Mouse (Mus musculus) left cerebral cortex, postnatal 25 days (tissue): Measurements from ENCODE around the gene Pfn2. TPM values are rescaled to one million over a fixed set of nuclear protein-coding genes. Genes with fewer than 3 reads are reported as not detected.
"Not testable (repeated sequence)": the region's sequence is repeated elsewhere in the genome, so short reads cannot be mapped to it uniquely, and the experiment has no call there.

Experiments used
- DNase-seq, 2 experiments: peaks; one replicate each; pipeline ENCODE4 v3.0.0; 2022; ENCODE audit warnings: low spot score in 2 of 2, mixed read lengths in 1 of 2
- intact Hi-C: fragments of 180-260 bp; cut with DNase I; formaldehyde crosslinking; loops from one replicate; pipeline ENCODE4 v1.15.1; 2025
- total RNA-seq, 2 experiments: library from RNA; stranded (reverse); gene quantifications; 2 replicates each; pipeline ENCODE4 v1.2.3; 2021

Gene Pfn2
- 100 to 1,000 TPM; 496 to 526 TPM for total RNA-seq

DNA sequence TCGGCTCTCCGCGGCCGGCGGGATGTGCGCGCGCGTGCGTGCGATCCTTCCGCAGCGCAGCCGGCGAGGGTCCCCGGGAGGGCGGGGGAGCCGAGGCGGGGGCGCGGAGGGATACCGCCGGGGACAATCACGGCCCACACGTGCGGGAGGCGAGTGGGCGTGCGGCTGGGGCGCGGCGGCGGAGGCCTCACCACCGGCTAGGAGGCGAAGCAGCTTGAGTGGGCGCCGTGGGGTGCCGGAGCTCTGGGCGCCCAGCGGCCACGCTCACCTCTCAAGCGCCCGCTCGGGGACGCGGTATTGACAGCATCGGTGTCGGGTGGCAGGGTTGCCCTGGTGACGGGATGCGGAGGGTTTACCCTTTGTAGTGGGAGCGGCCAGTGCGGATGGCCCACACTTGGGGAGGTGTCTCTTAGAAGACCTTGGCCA, at the start of gene Pfn2:
Gene Pfn2, minus strand, starts transcription at position 320 of the 426 bp plus-strand sequence.
- intact Hi-C loops = loop anchor here (1.0 to 10.0 kb wide), 8 partner anchors 35 to 647 kb away; partner anchors contain the start of gene Tsc22d2
- DNase-seq = peak; percentile 76 to 84

DNA sequence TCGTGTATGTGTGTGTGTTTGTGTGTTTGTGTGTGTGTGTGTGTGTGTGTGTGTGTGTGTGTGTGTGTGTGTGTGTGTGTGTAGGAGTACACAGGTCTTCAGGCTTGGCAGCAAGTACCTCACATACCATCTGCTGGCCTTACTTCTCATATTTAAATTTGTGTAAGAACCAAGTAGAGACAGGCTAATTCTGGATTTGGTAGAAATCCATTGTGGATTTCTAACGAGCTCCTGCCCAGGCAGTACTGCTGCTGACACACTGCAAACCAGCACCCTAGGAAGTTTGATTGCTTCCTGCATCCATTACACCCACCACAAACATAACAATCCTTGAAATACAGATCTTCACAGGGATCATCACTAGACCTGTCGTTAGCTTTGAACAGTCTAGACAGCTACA, 35.1 kb upstream of the Pfn2 start:
- intact Hi-C loops = loop anchor here (2.0 to 5.0 kb wide), 4 partner anchors 36 to 208 kb away; no protein-coding TSS in a partner anchor
- peak; percentile 30 to 84 for DNase-seq

DNA sequence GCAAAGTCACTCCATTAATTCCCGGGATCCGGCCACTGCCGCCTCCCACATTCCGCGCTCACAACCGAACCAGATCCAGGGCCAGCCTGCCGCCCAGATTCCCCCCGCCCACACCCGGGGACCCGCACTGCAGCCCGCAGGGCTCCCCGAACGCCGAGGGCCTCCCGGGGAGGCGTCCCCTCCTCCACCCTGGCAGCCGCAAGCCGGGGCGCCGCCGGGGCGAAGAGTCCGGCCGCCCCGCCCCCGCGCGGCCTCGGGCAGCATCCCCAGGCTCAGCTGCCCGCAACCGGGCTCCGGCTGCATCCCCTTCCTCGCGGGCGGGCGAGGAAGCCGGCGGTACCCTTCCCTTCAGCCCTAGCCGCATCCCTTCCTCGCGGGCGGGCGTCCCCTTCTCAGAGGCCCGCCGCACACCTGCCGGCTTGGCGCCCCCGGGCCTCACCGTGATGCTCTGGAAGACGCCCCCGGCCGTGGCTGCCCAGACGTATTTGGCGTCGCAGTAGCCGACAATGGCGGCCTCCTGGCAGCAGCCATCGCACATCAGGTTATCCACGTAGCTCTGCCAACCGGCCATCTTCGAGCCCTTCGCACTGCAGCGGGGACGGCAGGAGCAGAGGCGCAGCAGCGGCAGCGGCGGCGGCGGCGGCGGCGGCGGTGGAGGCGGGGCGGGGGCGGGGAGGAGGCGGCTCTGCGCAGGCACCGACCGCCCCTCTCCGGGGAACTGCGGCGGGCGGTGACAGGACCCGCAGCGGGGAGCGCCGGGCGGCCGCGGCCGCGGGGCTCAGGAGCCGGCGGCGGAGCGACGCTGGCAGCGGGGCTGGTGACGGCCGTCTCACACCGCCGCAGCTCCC, 743 bp downstream of the Pfn2 start:
- intact Hi-C loops = loop anchor here (1.0 to 10.0 kb wide), 9 partner anchors 36 to 648 kb away; partner anchors contain the start of gene Tsc22d2
- DNase-seq = peak; percentile 60 to 63

DNA sequence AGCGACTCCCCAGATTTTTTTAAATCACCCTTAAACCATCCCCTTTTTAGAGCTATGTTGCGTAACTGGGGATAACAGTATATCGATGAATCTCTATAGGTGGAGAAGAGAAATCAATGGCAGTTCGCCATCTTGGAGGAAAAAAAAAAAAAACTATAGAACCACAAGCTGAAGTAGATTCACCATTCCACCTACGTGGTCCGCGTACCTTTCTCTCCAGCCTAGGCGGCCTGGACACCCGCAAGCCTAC, 1.3 kb downstream of the Pfn2 start:
- intact Hi-C loops = loop anchor here (1.0 to 10.0 kb wide), 7 partner anchors 36 to 648 kb away; partner anchors contain the start of gene Tsc22d2
- DNase-seq = no peak

DNA sequence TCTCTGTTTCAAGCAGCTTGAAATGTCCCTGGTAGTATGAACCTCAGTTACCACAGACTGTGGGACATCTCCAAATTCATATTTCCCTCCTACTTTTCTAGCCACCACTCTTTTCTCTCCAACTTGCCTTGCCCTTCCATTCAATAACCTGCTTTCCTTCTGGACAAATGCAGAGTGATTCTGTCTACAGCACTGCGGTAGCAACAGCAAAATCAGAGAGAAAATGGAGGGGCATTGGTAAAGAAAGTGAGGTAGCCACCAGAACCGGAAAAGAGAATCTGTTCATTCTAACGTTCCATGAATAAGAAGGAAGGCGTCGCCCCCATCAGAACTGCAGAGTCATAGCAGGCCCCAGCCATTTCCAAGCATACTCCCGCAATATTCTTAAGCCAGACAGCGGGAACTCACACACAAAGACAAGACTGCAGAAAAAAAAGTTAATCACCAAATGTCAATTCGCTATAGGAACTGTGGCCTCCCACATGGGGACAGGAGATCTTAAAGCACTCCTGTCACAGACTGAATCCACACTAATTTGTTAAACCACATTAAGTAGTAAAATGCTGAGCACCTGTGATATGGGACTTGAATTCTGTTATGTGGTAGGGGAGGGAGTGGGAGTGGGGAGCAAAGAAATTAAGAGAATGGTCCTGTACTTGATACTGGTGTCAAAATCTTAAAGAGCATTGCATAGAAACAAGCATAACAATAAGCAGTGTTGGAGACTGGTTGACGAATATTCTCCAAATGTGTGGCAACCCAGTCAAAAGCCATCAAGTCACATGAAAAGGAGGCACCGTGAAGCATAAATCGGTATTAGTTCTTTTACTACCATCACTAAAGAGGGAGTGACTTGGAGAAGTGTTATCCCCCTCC, 1.9 kb downstream of the Pfn2 start:
- peak; percentile 44 to 62 for DNase-seq
- intact Hi-C loops = loop anchor here (1.0 to 10.0 kb wide), 7 partner anchors 37 to 649 kb away; partner anchors contain the start of gene Tsc22d2

DNA sequence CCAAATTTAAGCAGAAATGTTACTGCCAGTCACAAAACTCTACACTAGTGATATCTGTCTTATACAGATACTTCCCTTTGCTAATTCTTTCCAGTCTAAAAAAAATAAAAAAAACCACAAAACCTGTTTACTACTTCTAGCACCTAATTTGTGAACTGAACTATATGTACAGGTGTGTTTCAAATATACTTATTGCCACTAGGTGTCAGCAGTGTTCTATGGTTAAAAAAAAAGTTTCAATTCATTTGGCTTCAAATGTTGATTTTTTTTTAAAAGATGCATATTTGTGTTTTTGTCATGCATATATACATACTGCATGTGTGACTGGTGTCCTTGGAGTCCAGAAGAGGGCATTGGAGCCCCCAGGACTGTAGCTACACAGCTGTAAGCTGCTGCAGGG, 4.1 kb downstream of the Pfn2 start:
- no peak for DNase-seq
- intact Hi-C loops = loop anchor here (10.0 kb wide), 2 partner anchors 131 to 651 kb away; no protein-coding TSS in a partner anchor

DNA sequence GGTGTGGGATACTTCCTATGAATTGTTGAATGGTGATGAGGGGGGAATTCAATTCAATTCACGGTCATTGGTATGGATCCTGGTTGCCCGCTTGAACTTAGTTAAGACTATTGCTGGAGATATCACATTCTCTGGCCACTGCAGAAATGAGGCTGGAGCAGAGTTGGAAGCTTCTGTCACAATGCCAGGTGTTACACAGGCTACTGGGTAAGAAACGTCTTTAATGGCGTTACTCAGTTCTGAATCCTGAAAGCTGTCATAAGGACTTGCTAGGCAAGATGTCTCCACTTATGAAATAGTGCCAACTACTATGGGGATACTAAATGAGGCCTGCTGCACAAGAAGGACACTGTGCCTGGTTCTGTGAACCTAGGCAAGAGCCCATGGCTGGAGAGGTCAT, 11.0 kb downstream of the Pfn2 start:
- intact Hi-C loops = no loop called here
- no peak for DNase-seq

DNA sequence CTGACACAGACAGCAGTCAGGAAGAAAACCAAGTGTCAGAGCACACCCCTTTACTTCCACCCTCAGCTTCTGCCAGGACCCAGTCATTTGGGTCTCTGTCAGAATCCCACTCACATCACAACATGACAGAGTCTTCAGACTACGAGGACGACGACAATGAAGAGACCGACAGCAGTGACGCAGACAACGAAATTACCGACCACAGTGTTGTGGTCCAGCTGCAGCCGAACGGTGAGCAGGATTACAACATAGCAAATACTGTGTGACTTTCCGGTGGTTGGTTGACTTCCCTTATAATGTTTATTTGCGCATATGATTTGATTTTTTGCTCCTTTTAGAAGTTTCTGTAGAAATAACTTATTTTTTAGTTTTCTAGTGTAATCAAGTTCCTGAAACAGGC, 14.3 kb downstream of the Pfn2 start:
- DNase-seq = no peak
- intact Hi-C loops = no loop called here

DNA sequence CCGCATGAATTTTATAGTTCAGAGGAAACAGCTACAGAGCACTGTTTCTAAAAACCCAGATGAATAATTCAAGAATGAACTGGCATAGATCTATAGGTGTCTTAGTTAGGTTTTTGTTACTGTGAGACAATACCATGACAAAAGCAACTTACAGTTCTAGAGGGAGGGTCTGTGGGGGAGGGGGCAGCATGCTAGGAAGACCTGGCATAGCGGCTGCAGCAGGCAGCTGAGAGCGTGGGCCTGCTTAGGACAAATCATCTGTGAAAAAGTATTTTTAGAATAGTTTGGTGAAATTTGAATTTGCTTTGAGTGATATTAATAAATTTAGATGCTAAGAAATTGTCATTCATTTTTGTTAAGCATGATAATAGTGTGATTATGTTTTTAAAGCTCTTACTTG, 22.0 kb downstream of the Pfn2 start:
- intact Hi-C loops = no loop called here
- no peak for DNase-seq

DNA sequence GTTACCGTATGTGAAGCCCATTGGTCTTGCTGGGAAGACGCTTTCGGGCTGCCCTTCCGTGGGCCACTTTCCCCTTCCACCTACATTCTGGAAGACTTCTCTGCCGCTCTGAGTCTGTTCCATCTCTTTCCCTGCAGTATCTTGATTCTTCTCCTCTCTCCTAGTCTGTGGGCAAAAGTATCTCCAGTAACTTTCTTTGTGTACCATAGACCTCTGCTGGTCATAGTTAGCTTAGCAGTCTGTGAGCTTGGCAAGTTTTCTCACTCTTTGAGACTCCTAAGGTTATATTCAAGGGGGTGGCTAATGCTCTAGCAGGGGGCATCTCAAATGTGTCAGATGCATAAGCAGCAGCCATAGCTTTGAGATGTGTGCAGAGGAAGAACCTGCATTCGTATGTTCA, 32.4 kb downstream of the Pfn2 start:
- DNase-seq = no peak
- intact Hi-C loops = loop anchor here (1.0 to 10.0 kb wide), 2 partner anchors 148 to 351 kb away; no protein-coding TSS in a partner anchor

DNA sequence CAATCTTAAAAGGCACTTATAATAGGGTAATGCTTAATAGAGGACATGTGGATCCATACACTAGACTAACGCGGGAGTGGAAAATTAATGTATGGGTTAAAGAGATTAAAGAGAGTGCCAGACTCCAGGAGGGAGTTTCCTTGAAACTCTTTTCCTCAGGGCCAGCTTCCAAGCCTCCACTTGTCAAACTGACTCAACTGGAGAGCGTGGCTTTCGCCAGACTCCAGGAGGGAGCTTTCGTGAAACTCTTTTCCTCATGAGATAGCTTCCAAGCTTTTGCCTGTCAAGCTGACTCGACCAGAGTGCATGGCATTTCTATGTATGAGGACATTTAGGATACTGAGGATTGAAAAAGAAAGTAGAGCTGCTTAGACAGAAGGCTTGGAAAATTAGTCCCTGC, 52.8 kb downstream of the Pfn2 start:
- DNase-seq, intact Hi-C loops: not testable (repeated sequence)

Other genes with a start within 250 kb of the Pfn2 start
- gene Commd2, start 196.4 kb downstream of the Pfn2 start, total RNA-seq = 10 to 100 TPM; 19.7 to 21.4 TPM
- under 1 TPM; 0.62 to 0.78 TPM for gene Ankub1, start 155.3 kb downstream of the Pfn2 start, total RNA-seq
- 10 to 100 TPM; 78.0 to 84.7 TPM for gene Rnf13, start 112.0 kb downstream of the Pfn2 start, total RNA-seq